In genomic region chr13:93072871-93073411, GRCm38 (mm10) we compare ENCODE assay signal across 9 mouse cellular contexts.
A peak's percentile ranks its signal among the peaks of the same experiment; 100 is the strongest.
DNase-seq lines count a peak whose midpoint lies in the region; ATAC-seq lines count a peak whose summit lies in the region.
"Had no signal": no experiment of that assay in that cellular context is flagged by ENCODE, and none has a peak within 500 bp of the region (broad histone marks: within the 10 kb centered on the region; RNA-seq: fewer than 3 reads in every experiment).

No protein-coding gene starts in this region.

- peak overlapping the region; percentile 53; the same call in 1 of the 2 replicates for H3K27ac ChIP-seq in hindbrain, embryonic 10.5 days
- no peak overlapping the region for H3K27ac ChIP-seq in midbrain, embryonic 16.5 days (ENCODE audit: low read length)
- H3K27ac ChIP-seq: liver, embryonic 14.5 days had no signal

- peak; percentile 77 for DNase-seq in CD4-positive helper T cell, adult 2 months (ENCODE audit: low read depth, low spot score)
- DNase-seq in T-cell, adult 2 months (ENCODE audit: low spot score): peak; percentile 51
- peak; percentile 7 for DNase-seq in hindbrain, embryonic 10.5 days (ENCODE audit: low spot score)
- no peak for DNase-seq in ovary, postnatal 36 days (ENCODE audit: low spot score)
- DNase-seq in B cell, adult 2 months: no peak
- DNase-seq in gastrocnemius, postnatal 14 days: no peak
- DNase-seq in kidney, adult 9 months: no peak

- peak overlapping the region; percentile 31; the same call in 1 of the 2 replicates for H3K9ac ChIP-seq in midbrain, embryonic 16.5 days (ENCODE audit: low read depth, low read length)
- H3K9ac ChIP-seq: liver, embryonic 14.5 days had no signal

- peaks cover 13% of the 10 kb centered on the region for H3K4me1 ChIP-seq in hindbrain, embryonic 10.5 days (replicated peaks)
- H3K4me1 ChIP-seq in midbrain, embryonic 16.5 days (ENCODE audit: control insufficient read depth, insufficient read depth, low read length): peaks cover 19% of the 10 kb centered on the region

- WGBS in hindbrain, embryonic 10.5 days: 15% methylated on average over 15 of the region's 15 CpGs
- 8% methylated on average over 15 of the region's 15 CpGs for WGBS in midbrain, embryonic 16.5 days

- peak overlapping the region; percentile 27 for H3K4me2 ChIP-seq in midbrain, embryonic 16.5 days (ENCODE audit: low read length)

- no peaks in the 10 kb centered on the region for H3K36me3 ChIP-seq in hindbrain, embryonic 10.5 days
- H3K36me3 ChIP-seq in midbrain, embryonic 16.5 days (ENCODE audit: control insufficient read depth, insufficient read depth, low read length): no peaks in the 10 kb centered on the region

- peaks cover 5% of the 10 kb centered on the region; the same call in 1 of the 2 replicates for H3K9me3 ChIP-seq in hindbrain, embryonic 10.5 days
- peaks cover 7% of the 10 kb centered on the region; the same call in 1 of the 2 replicates for H3K9me3 ChIP-seq in midbrain, embryonic 16.5 days (replicated peaks; ENCODE audit: control insufficient read depth, low read length, poor library complexity, severe bottlenecking)

- no peak overlapping the region for H3K4me3 ChIP-seq in hindbrain, embryonic 10.5 days
- no peak overlapping the region for H3K4me3 ChIP-seq in midbrain, embryonic 16.5 days (ENCODE audit: low read depth, low read length)

- H3K27me3 ChIP-seq in hindbrain, embryonic 10.5 days (ENCODE audit: insufficient read depth, poor library complexity, severe bottlenecking): no peaks in the 10 kb centered on the region
- no peaks in the 10 kb centered on the region for H3K27me3 ChIP-seq in midbrain, embryonic 16.5 days (ENCODE audit: control insufficient read depth, insufficient read depth, low read depth, low read length)

- ATAC-seq in midbrain, embryonic 16.5 days: peak; percentile 86

- intact Hi-C loops in gastrocnemius, postnatal 14 days (cut with DNase I; ENCODE audit: low total_unique reads): loop anchor here (10.0 kb wide), 1 partner anchor 318 kb away; no protein-coding TSS in a partner anchor

Comparison
In these comparisons a context has a peak if more than half of its experiments do, and no peak if none do; other contexts are left out.
1. DNase-seq: peak in CD4-positive helper T cell, adult 2 months (single experiment), T-cell, adult 2 months (single experiment) and hindbrain, embryonic 10.5 days (single experiment); none in ovary, postnatal 36 days (single experiment), B cell, adult 2 months (0 of 2), gastrocnemius, postnatal 14 days (single experiment) and kidney, adult 9 months (single experiment).